Mouse (Mus musculus): ENCODE results near the gene Gng12.
"Not testable (repeated sequence)": the region's sequence is repeated elsewhere in the genome, so short reads cannot be mapped to it uniquely, and the experiment has no call there.

The Gng12 gene

GRCm38 (mm10) chr6:66989518-66989917 is 93.3 kb downstream of the Gng12 start:
- DNase-seq (ENCODE audit: low read depth, low spot score), result no peak

- peak; percentile 52 for DNase-seq (ENCODE audit: low read depth, low spot score)
These were observed 96.0 kb downstream of the Gng12 start for GRCm38 (mm10) chr6:66992232-66992631.

- DNase-seq (ENCODE audit: low read depth, low spot score), result no peak
These were observed 96.6 kb downstream of the Gng12 start for GRCm38 (mm10) chr6:66992786-66993185.

- no peak for DNase-seq (ENCODE audit: low read depth, low spot score)
These were observed 98.8 kb downstream of the Gng12 start for GRCm38 (mm10) chr6:66994981-66995380.

GRCm38 (mm10) chr6:66995825-66996224 is 99.6 kb downstream of the Gng12 start:
- DNase-seq (ENCODE audit: low read depth, low spot score), result no peak

- no peak for DNase-seq (ENCODE audit: low read depth, low spot score)
These were observed 100.1 kb downstream of the Gng12 start for GRCm38 (mm10) chr6:66996257-66996656.

- peak; percentile 50 for DNase-seq (ENCODE audit: low read depth, low spot score)
These were observed 102.4 kb downstream of the Gng12 start for GRCm38 (mm10) chr6:66998645-66999044.

DNA sequence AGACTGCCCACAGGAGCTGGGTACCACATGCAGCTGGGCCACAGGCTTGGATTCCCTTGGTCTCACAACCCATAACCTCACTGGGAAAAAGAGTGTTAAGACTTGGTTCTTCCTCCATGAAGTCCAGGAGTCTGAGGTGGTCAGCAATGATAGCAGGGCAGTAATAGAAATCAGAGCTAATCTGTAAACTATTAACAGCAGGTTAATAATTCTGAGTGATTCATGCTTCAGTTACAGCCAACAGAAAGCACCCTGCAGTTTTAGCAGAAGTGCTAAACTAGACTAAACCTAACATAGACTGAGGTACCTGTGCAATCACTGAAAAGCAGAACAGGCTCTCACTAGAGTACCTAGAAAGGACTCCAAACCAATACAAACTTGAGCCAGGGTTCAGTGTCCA is 103.6 kb downstream of the Gng12 start:
- no peak for DNase-seq (ENCODE audit: low read depth, low spot score)

DNA sequence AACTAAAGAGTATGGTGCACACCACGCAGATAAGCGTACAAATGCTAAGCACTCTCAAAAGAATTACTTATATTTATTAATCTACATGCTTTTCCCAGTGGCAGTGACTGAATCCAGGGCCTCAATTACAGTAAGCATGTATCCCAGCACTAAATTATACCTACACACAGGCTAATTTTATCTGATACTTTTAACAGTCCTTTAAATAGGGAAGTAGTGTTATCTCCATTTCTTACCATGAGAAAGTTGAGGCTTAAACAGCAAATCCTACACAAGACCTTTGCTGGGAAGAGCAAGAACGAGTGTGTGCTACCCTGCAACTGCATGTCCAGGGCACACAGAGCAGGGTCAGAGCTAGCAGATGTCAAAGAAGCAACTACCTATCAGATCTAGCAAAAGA is 113.7 kb downstream of the Gng12 start:
- no peak for DNase-seq (ENCODE audit: low read depth, low spot score)

DNA sequence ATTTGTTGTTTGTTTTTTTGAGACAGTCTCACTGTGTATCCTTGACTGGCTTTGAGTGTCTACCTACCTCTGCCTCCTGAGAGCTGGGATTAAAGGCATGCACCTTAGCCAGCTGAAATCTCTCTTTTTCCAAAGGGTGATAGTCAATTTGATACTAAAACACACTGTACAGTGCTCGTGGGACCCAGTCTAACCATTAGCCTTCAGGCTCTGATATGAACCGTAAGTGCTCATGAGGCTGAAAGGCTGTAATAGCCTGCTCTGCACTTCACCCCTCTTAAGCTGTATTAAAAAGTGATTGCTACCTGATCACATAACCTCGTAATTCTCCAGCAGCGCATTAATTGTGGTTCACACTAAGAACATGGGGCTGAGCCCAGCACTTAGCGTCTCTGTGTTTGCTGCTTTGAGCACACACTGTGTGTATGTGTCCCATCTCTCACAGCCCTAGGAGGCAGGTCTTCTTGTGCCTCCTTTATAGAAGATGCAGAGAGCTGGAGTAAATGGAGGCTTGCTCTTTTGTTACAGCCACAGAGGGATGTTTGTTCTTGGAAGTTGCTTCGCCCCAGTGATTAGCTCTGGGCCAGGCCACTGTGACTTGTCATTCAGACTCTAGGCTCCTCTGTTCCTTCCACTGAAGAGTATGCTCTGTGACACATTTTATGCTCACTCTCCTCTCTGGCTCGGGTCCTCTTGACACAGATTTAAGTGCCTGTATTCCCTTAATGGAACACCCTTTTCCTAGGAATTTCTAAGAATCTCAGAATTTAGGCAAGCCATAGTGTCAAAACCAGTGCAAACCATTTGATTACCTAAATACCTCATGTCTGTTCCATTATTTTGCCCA is 114.4 kb downstream of the Gng12 start:
- no peak for DNase-seq (ENCODE audit: low read depth, low spot score)

GRCm38 (mm10) chr6:67011217-67011518 is 115.0 kb downstream of the Gng12 start:
- no peak for DNase-seq (ENCODE audit: low read depth, low spot score)

DNA sequence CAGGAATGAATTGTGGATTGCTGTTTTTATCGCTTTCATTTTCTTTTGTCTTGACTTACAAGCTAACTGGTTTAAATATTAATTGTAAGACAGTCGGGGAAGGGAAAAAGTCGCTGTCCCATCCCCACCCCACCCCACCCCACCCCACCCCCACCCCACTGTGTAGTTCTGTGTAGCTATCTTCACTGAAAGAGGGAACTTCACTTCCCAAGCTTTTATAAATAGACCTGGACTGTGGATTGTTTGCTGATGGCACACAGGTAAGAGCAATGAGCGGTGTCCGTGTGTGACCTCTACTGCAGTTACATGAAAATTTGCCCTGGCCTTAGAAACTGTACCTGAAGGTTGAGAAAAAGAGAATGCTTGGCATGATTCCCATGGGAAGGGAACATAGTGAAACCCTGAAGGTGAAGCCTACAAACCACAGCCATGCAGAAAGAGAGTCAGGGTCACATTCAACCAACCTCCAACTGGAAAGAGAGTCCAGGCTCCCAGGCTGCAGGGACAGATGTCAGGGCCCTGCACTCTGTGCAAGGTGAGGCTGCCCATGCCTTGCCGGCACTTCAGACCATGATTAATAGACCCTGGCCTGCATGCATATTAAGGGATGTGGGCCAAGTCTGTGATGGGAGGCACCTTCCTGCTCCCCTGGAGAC is 117.2 kb downstream of the Gng12 start:
- no peak for DNase-seq (ENCODE audit: low read depth, low spot score)

- DNase-seq (ENCODE audit: low read depth, low spot score), result no peak
These were observed 117.9 kb downstream of the Gng12 start for GRCm38 (mm10) chr6:67013949-67014678.

- peak; percentile 39 for DNase-seq (ENCODE audit: low read depth, low spot score)
These were observed 118.5 kb downstream of the Gng12 start for GRCm38 (mm10) chr6:67014679-67015075.

GRCm38 (mm10) chr6:67015739-67016519 is 119.7 kb downstream of the Gng12 start:
- no peak for DNase-seq (ENCODE audit: low read depth, low spot score)

GRCm38 (mm10) chr6:67016520-67017111 is 120.4 kb downstream of the Gng12 start:
- DNase-seq (ENCODE audit: low read depth, low spot score), result no peak

DNA sequence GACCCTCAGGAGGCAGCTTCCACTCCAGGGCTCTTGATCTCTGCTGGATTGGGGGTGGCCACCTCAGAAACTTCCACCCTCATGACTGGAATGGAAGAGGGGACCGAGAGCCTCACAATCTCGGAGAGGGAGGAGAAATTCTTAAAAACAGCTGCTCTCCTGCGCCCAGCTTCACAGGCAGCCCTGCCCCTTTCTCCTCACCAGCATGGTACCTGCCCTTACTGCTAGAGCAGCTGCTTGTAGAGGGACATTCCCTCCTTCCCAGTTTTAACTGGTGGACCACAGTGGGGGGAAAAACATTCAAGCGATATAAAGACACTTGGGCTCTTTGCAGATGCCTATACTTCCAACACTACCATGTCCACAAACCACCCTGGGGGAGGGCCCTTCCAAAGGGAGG is 122.2 kb downstream of the Gng12 start:
- no peak for DNase-seq (ENCODE audit: low read depth, low spot score)

- DNase-seq (ENCODE audit: low read depth, low spot score), result not testable (repeated sequence)
These were observed 122.8 kb downstream of the Gng12 start for GRCm38 (mm10) chr6:67019001-67019400.

- DNase-seq (ENCODE audit: low read depth, low spot score), result no peak
These were observed 125.1 kb downstream of the Gng12 start for GRCm38 (mm10) chr6:67021308-67021707.

DNA sequence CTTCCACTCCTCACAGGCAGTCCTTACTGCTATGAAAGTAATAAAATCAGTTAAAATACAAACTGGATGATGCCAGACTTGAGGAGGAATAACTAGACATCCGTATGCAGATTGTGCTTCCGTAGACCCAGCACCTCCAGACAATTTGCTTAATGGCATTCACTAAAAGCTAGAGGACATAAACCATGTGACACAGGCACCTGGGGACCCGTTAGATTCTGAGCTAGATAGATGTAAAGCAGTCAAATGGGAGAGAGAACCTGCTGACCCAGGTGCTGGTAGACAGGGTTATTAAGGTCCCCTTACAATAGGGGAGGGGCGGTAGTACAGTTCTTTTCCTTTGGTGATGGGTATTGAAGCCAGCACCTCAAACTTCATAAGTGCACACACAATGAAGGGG is 127.5 kb downstream of the Gng12 start:
- DNase-seq (ENCODE audit: low read depth, low spot score), result no peak

DNA sequence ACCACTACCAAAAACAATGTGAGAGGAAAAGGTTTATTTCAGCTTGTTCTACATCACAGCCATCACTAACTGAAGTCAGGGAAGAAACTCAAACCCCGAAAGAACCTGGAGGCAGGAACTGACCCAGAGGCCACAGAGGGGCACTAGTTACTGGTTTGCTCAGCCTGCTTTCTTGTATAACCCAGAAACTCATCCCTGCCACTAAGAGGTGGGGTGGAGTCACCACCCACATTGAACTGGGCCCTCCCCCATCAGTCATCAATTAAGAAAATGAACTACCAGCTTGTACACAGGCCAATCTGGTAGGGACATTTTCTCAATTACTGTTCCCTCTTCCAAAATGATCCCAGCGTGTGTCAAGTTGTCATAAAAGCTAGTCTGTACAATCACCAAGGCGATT is 130.5 kb downstream of the Gng12 start:
- no peak for DNase-seq (ENCODE audit: low read depth, low spot score)

Measured in 3T3-L1 (cell line).